Mouse (Mus musculus): Measurements from ENCODE around the gene Fsd1. TPM values are rescaled to one million over a fixed set of nuclear protein-coding genes. Genes with fewer than 3 reads are reported as not detected.

Gene Fsd1
- total RNA-seq, 2 experiments from 2014 or later = 0.74 TPM; not detected in 1

DNA sequence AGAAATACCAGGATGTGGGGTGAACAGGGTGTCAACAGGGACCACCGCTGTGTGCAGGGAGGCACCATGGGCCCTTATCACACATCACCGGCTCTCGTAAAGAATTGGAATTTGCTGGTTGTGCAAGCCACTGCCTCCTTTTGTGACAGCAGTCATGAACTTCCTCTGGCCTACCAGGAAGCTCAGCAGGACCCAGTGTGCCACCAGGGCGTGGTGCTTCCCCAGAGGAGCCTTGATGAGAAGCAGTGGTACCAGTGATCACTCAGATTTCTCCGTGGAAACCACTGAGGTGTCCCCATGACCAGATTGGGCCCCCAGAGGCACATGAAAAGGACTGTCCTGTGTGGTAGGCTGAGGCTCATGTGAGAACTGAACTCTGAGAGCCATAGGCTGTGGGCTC is 37.1 kb downstream of the Fsd1 start:
- DNase-seq = no peak
- intact Hi-C loops (cut with DNase I) = no loop called here

DNA sequence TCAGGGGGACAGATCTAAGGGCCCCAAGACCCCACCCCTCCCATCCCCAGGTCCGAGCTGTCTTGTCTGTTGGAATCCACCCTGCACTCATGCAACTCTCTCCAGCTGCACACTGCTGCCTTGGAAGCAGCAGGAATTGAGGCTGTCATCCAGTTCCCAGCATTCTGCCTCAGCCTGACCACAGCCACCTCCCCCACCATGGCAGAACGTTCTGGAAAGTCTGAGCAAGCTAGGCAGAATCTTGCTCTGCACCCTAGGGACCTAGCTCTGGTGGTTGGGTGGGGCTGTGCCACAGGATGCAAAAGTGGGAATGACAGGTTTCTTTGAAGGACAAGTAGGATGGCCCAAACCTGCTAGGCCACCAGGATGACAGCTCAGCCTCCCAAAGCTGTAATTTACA is 38.2 kb downstream of the Fsd1 start:
- DNase-seq = no peak
- intact Hi-C loops (cut with DNase I) = no loop called here

DNA sequence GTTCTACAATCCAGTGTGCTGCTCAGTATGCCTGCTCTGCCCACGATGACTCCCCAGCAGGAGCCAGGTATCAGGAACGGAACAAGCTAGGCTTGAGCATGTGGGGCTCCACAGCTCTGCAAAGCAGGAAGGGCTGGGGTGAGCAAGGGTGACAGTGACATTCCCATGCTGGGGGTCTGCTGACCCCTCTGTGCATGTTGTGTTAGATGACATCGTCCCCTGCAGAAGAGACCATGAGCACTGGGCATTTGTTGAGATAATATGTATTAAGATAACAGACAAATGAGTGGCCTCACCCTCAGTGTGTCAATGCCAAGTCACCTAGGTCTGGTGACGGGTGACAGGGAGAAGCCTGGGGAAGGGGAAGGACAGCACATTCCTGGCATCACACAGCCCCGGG is 38.6 kb downstream of the Fsd1 start:
- intact Hi-C loops (cut with DNase I) = no loop called here
- DNase-seq = no peak

DNA sequence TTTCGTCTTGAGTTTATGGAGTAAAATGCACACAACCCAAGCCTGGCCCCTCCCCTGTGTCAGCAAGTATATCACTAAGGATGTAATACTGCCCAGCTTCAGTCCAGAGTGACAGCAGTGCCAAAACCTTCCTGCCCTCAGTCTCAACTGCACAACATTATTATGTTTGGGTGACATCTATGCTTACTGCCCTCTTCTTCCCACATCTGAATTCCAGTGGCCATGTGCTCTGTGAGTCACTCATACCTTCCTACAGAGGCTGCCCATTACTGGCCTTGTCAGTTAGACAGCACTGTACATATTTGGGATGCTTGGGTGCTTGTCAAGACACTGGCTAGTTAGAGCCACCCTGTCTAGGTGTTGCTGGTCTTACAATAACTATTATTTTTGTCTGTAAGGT is 40.0 kb downstream of the Fsd1 start:
- intact Hi-C loops (cut with DNase I) = no loop called here
- DNase-seq = no peak

DNA sequence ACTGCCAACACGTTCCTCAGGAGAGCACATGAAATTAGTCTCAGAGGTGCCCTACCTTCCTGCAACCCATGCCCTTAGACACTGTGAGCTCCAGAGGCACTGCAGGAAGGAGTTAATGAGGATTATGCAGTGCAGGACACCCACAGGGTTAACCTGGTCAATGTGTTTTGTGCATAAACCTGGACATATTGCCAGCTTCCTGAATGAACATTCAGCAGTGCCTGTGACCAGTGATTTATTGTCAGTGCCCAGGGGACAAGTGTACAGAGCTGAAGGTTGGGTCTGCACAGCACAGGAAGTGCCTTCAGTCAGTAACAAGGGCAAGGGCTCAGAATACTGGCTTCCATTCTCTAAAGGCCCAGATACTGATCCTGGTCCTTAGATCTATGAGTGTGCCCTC is 40.6 kb downstream of the Fsd1 start:
- intact Hi-C loops (cut with DNase I) = no loop called here

DNA sequence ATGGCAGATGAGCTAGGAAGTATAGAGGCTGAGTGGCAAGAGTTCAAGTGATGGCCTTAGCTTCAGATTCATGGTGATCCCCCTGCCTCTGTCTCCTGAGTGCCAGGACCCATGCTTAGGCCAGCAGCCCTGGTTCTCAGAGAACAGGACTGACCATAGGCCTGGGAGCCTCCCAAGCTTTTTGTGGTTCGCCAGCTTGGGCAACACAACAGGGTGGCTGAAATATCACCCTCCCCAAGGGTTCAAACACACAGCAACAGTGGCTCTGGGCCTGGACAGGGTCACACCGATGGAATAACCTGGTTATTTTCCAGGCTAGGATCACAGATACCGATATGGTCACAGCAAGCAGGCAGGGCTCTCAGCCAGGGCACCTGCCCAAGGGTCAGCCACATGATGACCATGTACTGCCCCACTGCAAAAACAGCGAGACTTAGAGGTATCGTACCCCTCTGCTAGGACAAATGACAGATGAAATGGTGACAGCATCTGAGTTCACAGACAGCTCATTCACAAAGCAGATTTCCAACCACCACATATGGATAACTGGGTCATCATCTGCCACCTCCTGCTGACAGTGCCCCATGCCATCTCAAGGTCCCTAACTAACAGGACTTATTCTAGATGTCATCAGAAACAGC is 41.6 kb downstream of the Fsd1 start:
- intact Hi-C loops (cut with DNase I) = no loop called here

More for the DNA sequence above, 40.6 kb downstream of the Fsd1 start:
- DNase-seq = no peak

DNA sequence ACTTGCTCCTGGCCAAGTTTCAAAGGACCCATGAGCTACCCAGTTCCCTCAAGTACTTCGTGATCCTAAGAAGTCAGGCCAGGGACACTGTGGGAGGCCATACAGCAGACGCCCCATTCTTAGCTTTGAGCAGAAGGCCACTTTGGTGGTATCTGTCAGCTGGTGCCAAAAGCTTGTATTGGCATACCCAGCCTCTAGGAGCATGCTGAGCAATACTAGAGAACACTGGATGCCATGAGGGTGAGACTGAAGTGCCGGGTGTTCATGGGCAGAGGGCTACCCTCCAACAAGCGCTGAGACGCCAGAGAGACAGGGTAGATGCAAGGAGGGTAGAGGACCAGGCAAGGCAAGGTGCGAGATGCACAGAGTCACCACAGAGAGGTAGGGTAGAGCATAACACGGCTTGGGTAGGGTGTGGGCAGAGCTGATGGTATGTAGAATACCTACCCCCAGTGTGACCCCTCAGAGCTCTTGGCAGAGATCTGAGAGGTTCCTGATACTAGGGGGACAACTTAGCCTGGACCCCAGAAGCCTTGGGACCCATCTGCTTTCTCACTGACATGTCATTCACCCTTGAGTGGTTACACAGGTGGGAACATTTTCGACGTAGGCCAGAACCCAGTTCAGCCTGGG is 44.0 kb downstream of the Fsd1 start:
- intact Hi-C loops (cut with DNase I) = no loop called here
- DNase-seq = no peak

More for the DNA sequence above, 41.6 kb downstream of the Fsd1 start:
- no peak for DNase-seq

DNA sequence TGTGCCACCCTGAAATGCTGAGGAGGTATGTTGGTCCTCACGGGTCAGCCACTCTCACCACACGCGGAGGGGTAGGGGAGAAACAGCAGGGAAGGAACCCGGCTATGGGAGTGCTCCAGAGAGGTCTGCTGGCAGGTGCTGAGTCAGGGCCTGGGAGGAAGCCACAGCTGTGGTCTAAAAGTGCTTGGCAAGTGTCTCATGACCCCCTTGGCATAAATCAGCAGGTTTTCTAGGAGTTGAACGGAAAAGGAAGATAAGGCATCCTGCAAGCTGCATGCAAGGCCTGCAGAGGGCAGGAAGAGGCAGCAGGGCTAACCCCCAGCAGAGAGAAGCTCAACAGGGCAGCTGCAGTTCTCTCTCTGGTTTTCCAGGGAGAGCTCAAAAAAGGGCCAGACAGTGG is 44.6 kb downstream of the Fsd1 start:
- intact Hi-C loops (cut with DNase I) = no loop called here
- peak in 1 of 2 experiments; percentile 37 for DNase-seq

DNA sequence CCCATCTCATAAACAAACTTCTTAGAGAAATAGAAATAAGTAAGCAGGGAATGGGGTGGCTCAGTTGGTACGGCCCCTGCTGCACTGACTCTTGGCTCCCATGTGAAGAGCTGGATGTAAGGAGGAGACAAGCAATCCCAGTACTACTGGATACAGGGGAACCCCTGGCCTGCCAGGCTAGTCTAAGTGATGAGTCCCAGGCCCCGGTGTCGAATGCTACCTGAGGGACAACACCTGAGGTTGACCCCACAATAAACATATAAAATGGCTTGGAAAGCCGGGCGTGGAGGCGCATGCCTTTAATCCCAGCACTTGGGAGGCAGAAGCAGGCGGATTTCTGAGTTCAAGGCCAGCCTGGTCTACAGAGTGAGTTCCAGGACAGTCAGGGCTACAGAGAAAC is 45.1 kb downstream of the Fsd1 start:
- intact Hi-C loops (cut with DNase I) = no loop called here
- DNase-seq = no peak

DNA sequence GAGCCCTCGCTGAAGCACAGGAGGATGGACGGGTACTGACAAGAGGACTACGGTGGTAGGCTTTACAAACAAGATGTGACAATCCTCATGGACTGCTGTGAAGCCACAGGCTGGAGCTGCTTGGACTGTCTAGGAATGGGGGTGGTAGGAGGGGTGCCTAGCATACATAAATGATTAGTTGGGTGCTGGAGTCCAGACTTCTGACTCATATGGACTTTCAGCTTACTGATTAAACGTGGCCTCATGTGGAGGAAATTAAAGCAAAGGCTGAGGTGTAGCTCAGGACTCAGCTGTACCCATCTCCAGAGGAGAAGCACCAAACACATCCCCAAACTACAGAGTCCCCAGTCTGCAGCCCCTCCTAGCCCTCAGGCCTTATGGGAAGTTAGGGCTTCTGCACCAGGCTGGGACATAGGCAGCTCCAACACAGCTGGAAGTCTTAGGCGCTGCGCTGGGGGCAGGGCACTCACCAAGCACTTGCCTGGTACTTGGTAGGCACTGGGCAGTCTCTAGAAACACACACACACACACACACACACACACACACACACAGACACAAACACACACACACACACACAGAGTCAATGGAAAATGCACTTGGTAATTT is 45.9 kb downstream of the Fsd1 start:
- DNase-seq = no peak
- intact Hi-C loops (cut with DNase I) = no loop called here

DNA sequence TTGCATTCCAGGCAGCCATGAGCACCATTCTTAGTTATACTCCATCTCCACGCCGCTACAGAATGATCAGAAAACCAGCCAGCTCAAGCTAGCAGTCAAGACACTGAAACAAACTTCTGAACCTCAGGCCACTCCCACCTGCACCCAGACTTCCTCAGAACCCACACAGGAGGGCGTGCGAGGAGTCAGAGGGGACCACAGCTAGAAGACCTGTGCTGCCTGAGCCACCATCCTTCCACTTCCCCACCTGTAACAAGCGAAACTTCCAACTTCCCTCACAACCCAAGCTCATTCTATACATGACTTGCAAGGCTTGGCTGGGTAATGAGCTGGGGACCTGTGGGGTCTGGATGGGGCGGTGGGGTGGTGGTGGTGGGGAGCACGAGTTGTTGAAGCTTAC is 46.5 kb downstream of the Fsd1 start:
- intact Hi-C loops (cut with DNase I) = no loop called here
- DNase-seq = no peak

DNA sequence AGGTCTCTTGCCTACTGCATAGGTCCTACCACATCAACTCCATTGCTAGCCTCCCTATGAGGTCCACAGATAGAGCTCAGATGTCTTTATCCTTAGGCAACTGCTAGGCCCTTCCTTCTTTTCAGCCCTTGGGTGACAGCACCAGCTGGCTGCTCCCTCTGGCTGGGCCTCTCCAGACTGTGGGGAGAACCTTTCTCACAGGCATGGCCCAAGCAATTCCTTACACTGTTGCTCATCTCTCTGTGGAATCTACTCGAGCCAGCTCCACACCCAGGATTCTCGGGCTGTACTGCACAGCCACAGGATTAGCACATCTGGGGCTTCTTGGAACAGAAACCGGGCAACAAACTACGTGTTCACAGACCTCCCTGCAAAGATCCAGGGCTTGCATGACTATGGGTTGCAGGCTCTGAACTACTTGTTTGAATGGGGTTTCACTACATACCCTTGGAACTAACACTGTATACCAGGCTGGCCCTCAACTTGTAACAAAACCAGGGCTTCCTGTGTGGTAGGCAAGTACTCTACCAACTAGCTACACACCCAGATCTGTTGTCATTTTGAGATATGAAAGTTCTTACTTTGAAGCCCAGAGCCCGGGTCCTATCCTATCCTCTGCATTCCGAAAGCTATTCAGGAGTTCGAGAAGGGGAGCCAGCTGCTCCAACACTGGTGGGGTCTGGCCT is 47.9 kb downstream of the Fsd1 start:
- peak; percentile 35 to 40 for DNase-seq
- intact Hi-C loops (cut with DNase I) = no loop called here

DNA sequence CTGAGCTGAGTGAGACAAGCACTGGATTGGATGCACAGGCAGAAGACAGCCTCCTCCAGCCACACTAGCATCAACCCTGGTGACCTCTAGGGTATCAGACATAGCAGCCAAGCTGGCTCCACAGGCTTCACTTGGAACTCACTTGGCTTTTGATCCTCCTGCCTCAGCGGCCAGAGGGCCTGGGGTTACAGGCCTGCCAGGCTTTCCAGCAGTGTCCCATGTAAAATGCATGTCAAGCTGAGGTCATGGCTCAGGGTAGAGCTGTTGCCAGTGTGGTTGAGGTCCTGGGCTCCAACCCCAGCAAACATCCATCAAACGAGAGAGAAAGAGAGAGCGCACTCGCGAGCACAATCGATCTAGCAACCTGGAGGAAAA is 48.4 kb downstream of the Fsd1 start:
- DNase-seq = no peak
- intact Hi-C loops (cut with DNase I) = no loop called here

DNA sequence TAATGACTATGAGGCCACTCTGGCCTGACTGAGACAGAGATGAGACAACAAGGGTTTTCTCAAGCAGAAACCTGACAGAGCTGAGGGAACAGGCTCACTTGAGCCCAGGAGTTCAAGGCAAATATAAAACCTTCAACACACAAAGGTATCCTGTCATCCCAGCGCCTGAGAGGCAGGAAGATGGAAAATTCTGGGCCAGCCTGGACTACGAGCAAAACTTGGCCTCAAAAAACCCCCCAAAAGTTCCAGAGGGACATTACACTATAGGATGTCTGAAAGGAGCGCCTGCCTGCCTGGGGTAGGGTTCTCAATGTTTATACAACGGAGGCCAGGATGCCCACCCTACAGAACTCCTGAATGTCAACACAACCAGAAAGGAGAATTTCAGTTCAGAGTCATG is 48.9 kb downstream of the Fsd1 start:
- no peak for DNase-seq
- intact Hi-C loops (cut with DNase I) = no loop called here

DNA sequence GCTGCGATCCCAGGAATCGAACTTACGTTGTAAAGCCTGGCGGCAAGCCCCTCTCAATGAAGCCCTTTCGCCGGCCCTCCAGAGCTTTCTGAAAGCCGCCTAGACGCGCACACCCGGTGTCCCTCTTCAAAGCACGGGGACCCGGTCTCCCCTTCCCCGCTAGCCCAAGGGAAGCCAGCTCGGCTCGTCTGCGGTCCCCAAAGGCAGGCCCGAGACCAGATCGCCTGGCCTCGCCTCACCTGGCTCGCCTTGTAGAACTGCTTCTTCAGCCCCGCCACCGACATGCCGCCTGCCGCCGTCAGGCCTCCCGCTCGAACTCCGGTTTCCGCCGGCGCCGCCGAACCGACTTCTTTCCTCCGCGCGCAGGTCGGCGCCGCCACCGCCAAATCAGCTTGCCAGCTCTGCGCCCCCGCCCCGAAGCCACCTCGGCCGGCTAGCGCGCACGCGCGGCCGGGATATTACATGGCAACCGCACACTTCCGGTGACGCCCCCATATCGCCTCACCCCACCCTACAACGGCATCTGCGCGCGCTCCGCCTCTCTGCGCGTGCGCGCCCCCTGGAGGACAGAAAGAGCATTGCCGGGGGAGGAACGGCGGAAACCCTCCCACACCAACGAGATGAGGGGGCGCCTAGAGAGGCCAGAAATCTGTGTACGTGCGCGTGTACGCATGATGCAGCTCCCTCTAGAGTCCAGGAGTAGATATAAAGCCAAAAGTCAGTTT is 50.0 kb downstream of the Fsd1 start, which contains the start of gene Sh3gl1:
Gene Sh3gl1 (minus strand): TSS at position 460 of the 725 bp plus-strand sequence.
- intact Hi-C loops (cut with DNase I) = no loop called here
- peak; percentile 100 for DNase-seq

DNA sequence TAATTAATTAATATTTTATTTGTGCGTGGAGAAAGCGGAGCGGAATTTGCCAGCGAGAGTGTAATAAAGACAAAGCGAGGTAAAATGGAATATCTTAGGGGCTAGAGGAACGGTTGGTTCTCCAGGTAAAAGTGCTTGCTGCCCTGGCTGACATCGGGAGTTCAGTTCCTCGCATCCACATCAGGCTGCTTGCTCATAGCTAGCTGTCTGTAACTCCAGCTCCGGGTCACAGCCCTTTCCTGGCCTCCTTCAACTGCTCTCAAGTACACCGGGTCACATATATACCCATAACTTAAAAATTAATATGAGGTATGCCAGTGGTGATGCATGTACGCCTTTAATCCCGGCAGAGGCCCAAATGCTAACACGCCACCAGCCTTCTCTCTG is 50.6 kb downstream of the Fsd1 start:
- no peak for DNase-seq
- intact Hi-C loops (cut with DNase I) = no loop called here

DNA sequence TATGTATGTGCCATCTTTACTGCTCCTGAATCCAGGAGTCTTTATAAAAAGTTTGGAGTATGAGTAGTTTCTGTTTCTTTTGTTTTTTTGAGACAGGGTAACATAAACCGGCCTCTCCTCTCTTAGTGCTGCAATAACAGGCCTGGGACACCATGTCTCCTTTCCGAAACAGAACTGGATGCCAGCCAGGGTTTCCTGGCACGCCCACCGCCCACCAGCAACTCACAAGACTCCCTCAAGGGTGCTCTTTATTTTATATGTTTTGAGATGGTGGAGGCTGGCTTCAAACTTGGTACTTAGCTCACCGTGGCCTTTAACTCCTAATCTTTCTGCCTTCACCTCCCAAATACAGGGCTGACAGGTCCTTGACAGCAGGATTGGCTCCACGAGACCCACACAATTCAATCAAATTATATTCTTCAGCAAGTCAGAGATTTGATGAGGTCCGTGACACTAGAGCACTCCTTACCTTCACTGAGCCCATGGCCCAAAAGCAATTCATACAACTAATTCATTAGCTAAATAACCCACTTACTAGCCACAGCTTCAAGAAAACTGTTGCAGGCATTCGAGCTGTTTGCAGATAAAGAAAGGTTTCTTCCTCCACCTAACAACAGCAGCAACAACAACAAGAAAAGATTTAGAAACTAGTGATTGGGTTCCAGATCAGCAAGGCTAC is 52.4 kb downstream of the Fsd1 start:
- intact Hi-C loops (cut with DNase I) = no loop called here
- no peak for DNase-seq

DNA sequence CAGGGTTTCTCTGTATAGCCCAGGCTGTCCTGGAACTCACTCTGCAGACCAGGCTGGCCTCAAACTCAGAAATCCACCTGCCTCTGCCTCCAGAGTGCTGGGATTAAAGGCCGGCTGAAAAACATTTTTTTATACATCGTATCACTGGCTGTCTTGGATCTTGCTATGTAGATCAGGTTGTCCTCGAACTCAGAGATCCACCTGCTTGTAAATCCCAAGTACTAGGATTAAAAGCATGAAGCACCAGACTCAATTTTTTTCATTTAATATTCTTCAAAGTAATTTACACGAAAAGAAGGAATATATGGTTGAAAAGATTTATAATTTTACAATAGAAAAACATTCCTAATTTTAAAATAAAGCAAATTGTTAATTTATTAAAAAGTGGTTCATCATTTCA is 53.0 kb downstream of the Fsd1 start:
- no peak for DNase-seq
- intact Hi-C loops (cut with DNase I) = no loop called here

DNA sequence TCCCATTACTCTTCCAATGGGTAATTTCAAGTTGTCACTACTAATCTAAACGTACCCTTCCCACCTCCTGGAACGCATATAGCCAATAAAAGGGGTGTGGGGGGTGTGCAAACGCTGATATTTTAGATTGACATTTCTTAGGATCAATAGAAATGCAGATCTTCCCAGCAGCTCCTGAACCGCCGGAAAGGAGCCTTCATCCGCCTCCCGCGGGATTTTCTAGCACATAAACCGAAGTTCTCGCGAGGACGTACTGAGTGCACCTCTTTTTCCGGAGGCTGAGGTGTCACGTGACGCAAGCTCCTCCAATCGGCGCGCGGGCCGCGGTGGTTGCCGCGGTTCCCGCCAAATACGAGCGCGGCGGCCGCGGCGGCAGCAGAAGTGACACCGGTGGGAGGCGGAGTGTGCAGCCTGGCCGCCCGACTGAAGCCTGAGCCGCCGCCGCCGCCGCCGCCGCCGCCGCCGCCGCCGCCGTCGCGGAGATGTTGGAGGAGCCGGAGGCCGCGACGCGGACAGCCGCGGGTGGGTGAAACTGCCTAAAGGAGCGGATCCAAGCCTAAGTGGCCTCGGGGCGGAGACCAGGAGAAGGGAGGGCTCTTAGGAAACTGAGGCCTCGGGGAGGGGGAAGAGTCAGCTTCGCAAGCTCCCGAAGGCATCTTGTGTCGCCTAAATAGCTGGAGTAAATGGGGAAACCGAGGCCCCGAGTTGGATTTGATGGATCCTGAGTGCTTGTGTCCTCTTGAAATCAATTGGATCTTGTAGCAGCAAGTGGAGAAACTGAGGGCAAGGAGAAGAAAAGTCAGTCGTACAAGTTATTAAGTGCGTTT is 53.9 kb downstream of the Fsd1 start, which contains the start of gene Chaf1a:
Gene Chaf1a (plus strand): TSS at position 410 of the 827 bp plus-strand sequence.
- peak; percentile 95 to 97 for DNase-seq
- intact Hi-C loops (cut with DNase I) = loop anchor here (2.0 kb wide), 1 partner anchor 35 kb away; the partner anchor contains the start of gene Ubxn6
